Mouse (Mus musculus): ENCODE results near the gene Rbm19.

Gene Rbm19

DNA sequence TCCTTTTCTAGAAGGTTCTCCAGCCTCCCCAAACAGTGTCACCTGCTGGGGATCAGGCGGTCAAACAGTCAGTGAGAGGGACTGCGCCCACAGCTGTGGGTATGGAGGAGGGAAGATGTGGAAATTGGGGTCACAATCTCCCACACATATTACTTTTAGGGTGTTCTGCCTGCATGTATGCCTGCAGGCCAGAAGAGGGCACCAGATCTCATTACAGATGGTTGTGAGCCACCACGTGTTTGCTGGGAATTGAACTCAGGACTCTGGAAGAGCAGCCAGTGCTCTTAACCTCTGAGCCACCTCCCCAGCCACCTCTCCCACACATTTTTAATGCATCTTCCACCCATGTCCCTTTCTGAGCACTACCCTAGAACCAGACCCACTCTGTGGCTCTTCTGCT is 88.1 kb downstream of the Rbm19 start:
- DNase-seq (ENCODE audit: low spot score), result no peak

DNA sequence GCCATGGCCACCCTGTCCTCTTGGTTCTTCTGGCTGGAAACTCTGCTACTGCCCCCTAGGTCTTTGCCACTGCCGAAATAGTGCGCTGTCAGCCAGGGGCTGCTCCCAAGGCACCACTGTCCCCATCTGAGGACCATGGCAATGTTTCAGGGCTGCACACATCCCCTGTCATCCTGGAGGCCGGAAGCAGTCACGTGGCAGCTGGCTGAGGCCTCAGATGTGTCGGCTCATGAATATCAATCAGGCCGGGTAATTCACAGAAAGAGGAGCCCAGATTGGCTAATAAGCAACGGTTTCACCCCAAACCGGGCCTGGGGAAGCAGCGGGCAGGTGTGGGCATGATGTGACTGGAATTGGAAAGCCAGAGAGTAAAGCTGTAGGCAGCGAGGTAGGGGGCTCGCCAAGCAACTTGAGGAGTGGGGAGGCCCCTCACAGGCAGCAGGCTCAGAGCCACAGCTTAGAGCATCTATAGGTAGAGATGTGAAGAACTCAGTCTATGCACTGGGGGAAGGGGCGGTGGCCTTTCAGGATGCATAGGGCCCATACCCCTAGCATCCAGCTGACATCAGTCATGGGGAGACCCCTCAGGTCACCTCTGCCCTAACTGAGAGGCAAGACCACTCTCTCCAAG is 90.2 kb downstream of the Rbm19 start:
- no peak for DNase-seq (ENCODE audit: low spot score)

- DNase-seq (ENCODE audit: low spot score), result no peak
Measured at GRCm38 (mm10) chr5:120207492-120207891, 91.2 kb downstream of the Rbm19 start.

- DNase-seq (ENCODE audit: low spot score), result no peak
Measured at GRCm38 (mm10) chr5:120210668-120211067, 94.4 kb downstream of the Rbm19 start.

DNA sequence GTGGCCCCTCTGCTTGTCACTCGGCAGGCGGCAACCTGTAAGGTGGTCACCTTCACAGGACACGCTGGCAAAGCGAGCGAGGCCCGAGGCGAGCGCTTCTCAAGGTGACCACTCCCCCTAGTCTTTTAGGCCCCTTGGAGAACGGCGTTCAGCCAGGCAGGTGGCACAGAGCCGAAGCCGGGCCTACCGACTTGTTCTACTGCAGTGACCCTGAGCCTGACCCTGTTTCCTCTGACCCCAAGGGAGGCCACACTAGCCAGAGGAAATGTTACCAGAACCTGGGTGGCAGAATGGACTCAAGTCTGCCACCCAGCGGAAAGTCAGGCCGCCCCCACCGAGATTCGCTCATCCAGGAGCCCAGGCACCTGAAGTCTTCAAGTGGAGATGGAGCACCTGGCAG is 94.9 kb downstream of the Rbm19 start:
- no peak for DNase-seq (ENCODE audit: low spot score)

DNA sequence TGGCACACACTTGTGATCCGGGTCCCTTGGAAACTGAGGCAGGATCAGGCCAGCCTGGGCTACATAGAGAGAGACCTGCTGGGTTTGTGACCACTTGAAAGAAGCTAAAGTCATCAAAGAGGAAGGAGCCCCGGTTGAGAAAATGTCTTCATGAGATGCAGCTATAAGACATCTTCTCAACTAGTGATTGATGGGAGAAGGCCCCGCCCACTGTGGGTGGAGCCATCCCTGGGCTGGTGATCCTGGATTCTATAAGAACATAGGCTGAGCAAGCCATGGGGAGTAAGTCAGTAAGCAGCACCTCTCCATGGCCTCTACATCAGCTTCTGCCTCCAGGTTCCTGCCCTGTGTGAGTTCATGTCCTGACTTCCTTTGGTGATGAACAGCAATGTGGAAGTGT is 98.2 kb downstream of the Rbm19 start:
- no peak for DNase-seq (ENCODE audit: low spot score)

GRCm38 (mm10) chr5:120221216-120221615 is 105.0 kb downstream of the Rbm19 start:
- no peak for DNase-seq (ENCODE audit: low spot score)

GRCm38 (mm10) chr5:120225383-120225782 is 109.1 kb downstream of the Rbm19 start:
- no peak for DNase-seq (ENCODE audit: low spot score)

- DNase-seq (ENCODE audit: low spot score), result no peak
Measured at GRCm38 (mm10) chr5:120228613-120229409, 112.5 kb downstream of the Rbm19 start.

- DNase-seq (ENCODE audit: low spot score), result no peak
Measured at GRCm38 (mm10) chr5:120231435-120232147, 115.3 kb downstream of the Rbm19 start.

GRCm38 (mm10) chr5:120235147-120235546 is 118.9 kb downstream of the Rbm19 start:
- DNase-seq (ENCODE audit: low spot score), result no peak

DNA sequence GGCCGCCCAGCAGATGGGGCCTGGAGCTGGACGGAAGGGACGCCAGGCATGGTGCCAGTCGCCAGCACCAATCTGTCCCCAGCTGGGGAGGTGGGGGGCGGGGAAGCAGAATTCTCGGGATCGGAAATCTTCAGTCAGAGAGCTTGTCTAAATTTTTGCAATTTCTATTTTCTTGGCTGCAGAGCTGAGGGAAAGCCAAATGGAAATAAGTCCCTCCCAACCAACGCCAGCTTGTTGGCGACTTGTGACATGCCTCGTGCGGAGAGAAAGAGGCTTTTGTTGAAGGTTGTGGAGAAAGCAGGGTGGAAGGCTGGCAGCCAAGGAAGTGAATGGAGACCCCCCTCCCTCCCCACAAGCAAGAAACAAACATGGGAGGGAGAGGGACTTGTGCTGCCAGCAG is 119.3 kb downstream of the Rbm19 start:
- DNase-seq (ENCODE audit: low spot score), result no peak

- DNase-seq (ENCODE audit: low spot score), result no peak
Measured at GRCm38 (mm10) chr5:120240071-120240470, 123.8 kb downstream of the Rbm19 start.

DNA sequence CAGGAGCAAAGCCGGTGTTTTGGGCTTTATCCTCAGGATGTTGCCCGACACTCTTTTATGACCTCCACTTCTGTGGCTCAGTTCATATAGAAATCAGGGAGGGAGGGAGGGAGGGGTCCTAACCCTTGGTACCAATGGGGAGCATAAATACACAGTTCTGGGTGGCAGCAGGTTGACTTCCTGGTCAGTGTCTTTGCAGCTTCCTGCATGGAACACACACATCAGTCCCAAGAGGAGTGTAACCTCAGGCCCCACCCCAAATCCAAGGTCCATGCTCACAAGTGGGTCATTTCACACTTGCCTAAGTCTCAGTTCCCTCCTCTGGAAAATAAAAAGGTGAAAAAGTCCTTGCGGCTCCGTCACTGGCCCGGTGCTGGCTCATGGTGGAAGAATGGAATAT is 129.1 kb downstream of the Rbm19 start:
- no peak for DNase-seq (ENCODE audit: low spot score)

Measured in ovary, postnatal 10 days (tissue).